Mouse (Mus musculus) brown adipose tissue, adult 24 weeks (tissue): Measurements from ENCODE around the gene Zfp949. TPM values are rescaled to one million over a fixed set of nuclear protein-coding genes. Genes with fewer than 3 reads are reported as not detected.
"Not testable (repeated sequence)": the region's sequence is repeated elsewhere in the genome, so short reads cannot be mapped to it uniquely, and the experiment has no call there.

Experiments used
- H3K27ac ChIP-seq: fragments of 200-500 bp; replicated peaks from 2 replicates; pipeline ENCODE4 v1.5.1; 2012; ENCODE audit warnings: low read depth, mild to moderate bottlenecking, low read length
- H3K4me1 ChIP-seq: fragments of 200-500 bp; 2 replicates; pipeline ENCODE4 v1.6.1; 2012; ENCODE audit warnings: low read length, mixed read lengths; ENCODE audit not compliant: control insufficient read depth, insufficient read depth, insufficient read length
- H3K4me3 ChIP-seq: fragments of 200-500 bp; 2 replicates; pipeline ENCODE4 v1.5.1; 2012; ENCODE audit warnings: low read depth, mild to moderate bottlenecking, low read length, moderate library complexity; ENCODE audit not compliant: insufficient read depth
- polyA plus RNA-seq: library from polyadenylated mRNA; stranded (reverse); fragments of >200 nt; gene quantifications from 2 replicates; pipeline ENCODE4 v1.2.4, GENCODE M21; 2012; ENCODE audit not compliant: missing spikeins, insufficient read depth, insufficient read length

The Zfp949 gene
- polyA plus RNA-seq, 1 experiment, result 3.9 TPM

DNA sequence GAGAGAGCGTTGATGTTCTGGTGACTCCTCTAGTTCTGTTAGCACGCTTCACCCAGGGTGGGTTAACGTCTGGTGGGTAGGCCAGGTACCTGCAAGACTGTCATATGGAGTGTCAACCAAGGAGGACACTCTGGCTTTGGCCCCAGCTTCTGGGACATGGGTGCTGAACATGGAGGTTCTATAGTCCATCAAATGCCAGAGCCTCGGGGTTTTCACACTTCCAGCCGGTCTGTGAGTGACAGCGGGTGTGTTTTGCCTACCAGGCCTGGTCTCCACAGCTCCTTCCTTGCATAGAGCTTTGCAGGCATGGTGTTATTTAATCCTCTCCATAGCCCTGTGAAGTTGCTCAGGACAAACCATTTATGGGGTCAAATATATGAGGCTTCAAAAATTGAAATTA lies 22.5 kb upstream of the Zfp949 start:
- H3K27ac ChIP-seq, result no peak overlapping the region
- no peaks in the 10 kb centered on the region for H3K4me1 ChIP-seq
- no peak overlapping the region for H3K4me3 ChIP-seq

GRCm38 (mm10) chr9:88527956-88528355 lies 19.9 kb upstream of the Zfp949 start:
- Histone ChIP-seq H3K27ac (no peak overlapping the region), H3K4me3 (no peak overlapping the region), H3K4me1 (no peaks in the 10 kb centered on the region)

DNA sequence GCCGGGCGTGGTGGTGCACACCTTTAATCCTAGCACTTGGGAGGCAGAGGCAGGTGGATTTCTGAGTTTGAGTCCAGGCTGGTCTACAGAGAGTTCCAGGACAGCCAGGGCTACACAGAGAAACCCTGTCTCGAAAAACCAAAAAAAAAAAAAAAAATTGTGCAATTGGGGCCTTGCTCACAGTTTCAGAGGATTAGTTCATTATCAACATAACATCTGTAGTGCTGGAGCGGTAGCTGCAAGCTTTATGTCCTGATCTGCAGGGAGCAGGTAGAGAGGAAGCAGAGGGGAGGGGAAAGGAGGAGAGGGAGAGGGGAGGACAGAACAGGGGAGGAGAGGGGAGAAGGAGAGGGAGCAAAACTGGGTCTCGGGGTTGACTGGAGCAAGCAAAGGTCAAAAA lies 19.1 kb upstream of the Zfp949 start:
- Histone ChIP-seq H3K4me3 (no peak overlapping the region), H3K27ac (no peak overlapping the region), H3K4me1 (no peaks in the 10 kb centered on the region)

- no peak overlapping the region for H3K4me3 ChIP-seq
- peak overlapping the region; percentile 56; the same call in 1 of the 2 replicates for H3K27ac ChIP-seq
- no peaks in the 10 kb centered on the region for H3K4me1 ChIP-seq
Observed at GRCm38 (mm10) chr9:88529571-88529970, 18.2 kb upstream of the Zfp949 start.

DNA sequence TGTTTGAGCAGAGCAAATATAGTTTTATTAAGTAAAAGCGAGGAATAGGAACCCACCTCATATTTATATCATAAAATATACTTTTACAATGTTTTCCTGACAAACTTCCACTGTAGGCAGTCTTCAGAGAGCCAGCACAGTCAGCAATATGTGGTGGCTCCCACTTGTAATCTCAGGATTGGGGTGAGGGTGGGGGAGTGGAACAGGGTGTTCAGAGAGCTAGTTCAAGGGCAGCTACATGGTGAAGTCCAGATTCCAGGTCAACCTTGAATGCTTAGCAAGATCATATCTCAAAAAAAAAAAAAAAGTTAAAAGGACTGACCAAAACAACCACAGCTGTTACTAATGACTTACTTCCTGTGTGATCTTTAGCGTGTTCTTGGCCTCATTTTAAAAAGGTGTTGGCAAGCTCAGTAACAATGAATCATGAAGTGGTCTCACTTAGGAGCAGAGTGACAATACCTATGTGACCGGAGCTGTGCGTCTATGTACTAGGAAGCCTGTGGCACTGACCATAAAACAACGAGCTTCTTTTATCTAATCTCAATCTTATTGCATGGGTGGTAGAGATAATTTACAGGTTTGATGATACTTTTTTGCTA lies 17.7 kb upstream of the Zfp949 start:
- no peaks in the 10 kb centered on the region for H3K4me1 ChIP-seq
- H3K4me3 ChIP-seq, result no peak overlapping the region
- no peak overlapping the region for H3K27ac ChIP-seq

- H3K4me3 ChIP-seq, result no peak overlapping the region
- no peak overlapping the region for H3K27ac ChIP-seq
- no peaks in the 10 kb centered on the region for H3K4me1 ChIP-seq
Observed at GRCm38 (mm10) chr9:88534093-88534492, 13.7 kb upstream of the Zfp949 start.

DNA sequence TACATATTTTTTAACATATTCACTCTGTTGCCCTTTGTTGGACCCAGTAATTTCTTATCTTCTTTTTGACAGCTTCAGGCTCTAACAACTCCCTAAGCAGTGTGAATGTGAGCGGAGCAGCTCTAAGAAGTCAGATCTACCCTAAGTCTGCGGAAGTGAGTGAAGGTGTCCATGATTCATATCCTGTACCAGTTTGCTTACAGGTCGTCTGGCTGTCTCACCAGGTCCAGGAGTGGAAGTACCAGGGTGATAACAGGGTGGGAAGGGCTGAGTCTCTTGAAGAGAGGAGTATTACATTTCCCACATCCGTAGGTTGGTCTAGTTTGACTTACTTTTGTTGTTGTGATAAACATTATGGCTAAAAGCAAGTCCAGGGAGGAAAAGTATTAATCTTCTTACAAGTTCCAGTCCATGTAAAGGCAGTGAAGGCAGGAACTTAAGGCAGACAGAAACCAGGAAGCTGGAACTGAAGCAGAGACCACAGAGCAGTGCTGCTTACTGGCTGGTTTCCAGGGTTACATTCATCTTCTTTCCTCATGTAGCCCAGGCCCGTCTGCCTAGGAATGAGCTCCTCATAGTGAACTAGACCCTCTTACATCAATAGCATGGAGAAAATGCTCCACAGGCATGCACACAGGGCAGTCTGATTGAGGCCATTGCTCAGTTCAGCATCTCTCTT lies 8.1 kb upstream of the Zfp949 start:
- Histone ChIP-seq H3K4me1 (no peaks in the 10 kb centered on the region), H3K27ac (no peak overlapping the region), H3K4me3 (no peak overlapping the region)

- Histone ChIP-seq H3K4me3 (no peak overlapping the region), H3K4me1 (no peaks in the 10 kb centered on the region), H3K27ac (no peak overlapping the region)
Observed at GRCm38 (mm10) chr9:88542816-88543215, 5.0 kb upstream of the Zfp949 start.

DNA sequence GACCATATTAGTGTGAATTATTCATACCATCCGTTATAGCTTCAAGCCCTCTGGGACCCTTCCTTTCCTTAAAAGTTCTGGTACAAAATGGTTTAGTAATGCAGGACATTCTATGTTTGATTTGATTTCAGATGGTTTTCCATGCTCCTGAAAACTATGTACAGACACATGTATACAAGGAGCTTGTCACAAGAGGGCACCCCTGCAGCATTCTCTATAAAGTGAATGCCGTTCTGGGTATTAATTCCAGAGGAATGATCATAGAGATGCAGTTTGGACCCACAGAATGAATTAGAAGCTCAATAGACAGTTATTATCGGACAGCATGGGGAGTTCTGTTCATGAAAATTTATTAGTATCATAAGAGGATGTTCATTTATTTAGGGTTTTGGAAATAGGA lies 2.3 kb upstream of the Zfp949 start:
- Histone ChIP-seq H3K27ac (no peak overlapping the region), H3K4me3 (no peak overlapping the region), H3K4me1 (peaks cover 4% of the 10 kb centered on the region; the same call in 1 of the 2 replicates)

- Histone ChIP-seq H3K27ac (no peak overlapping the region), H3K4me3 (no peak overlapping the region), H3K4me1 (peaks cover 4% of the 10 kb centered on the region; the same call in 1 of the 2 replicates)
Observed at GRCm38 (mm10) chr9:88546166-88546565, 1.7 kb upstream of the Zfp949 start.

- Histone ChIP-seq H3K4me3 (no peak overlapping the region), H3K27ac (no peak overlapping the region), H3K4me1 (peaks cover 4% of the 10 kb centered on the region; the same call in 1 of the 2 replicates)
Observed at GRCm38 (mm10) chr9:88546657-88547056, 1.2 kb upstream of the Zfp949 start.

DNA sequence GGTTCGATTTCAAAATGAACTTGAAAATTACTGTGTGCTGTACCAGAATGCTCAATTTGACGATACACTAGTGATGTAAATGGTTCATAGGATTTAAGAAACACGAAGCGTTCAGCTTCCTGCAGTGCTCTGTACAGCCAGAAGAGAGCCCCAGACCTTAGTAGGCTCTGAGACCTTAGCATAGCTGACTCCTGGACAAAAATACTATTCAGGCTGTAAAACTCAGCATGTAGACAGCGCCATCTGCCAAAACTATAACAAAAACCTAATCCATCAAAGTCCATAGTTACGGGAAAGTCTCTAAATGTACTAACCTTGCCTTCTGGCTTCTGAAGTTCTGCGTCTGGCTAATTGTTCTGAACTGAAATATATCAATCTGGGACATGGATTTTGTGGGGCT lies 550 bp upstream of the Zfp949 start:
- peaks cover 4% of the 10 kb centered on the region; the same call in 1 of the 2 replicates for H3K4me1 ChIP-seq
- H3K4me3 ChIP-seq, result peak overlapping the region; percentile 27
- H3K27ac ChIP-seq, result no peak overlapping the region

GRCm38 (mm10) chr9:88548614-88548945 lies 760 bp downstream of the Zfp949 start:
- H3K27ac ChIP-seq, result no peak overlapping the region
- H3K4me1 ChIP-seq, result peaks cover 4% of the 10 kb centered on the region; the same call in 1 of the 2 replicates
- peak overlapping the region; percentile 78 for H3K4me3 ChIP-seq

DNA sequence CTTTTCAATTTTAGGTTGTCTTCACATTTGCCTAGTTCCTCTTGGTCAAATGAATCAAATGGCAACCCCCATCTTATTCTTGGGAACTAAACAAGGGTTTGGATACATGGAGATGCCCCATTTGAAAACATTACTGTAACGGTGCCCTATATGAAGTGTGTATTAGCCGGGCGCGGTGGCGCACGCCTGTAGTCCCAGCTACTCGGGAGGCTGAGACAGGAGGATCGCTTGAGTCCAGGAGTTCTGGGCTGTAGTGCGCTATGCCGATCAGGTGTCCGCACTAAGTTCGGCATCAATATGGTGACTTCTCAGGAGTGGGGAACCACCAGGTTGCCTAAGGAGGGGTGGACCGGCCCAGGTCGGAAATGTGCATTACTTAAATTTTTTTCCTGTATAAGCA lies 5.3 kb downstream of the Zfp949 start:
- Histone ChIP-seq H3K4me3 (no peak overlapping the region), H3K4me1 (peaks cover 4% of the 10 kb centered on the region; the same call in 1 of the 2 replicates), H3K27ac (no peak overlapping the region)

DNA sequence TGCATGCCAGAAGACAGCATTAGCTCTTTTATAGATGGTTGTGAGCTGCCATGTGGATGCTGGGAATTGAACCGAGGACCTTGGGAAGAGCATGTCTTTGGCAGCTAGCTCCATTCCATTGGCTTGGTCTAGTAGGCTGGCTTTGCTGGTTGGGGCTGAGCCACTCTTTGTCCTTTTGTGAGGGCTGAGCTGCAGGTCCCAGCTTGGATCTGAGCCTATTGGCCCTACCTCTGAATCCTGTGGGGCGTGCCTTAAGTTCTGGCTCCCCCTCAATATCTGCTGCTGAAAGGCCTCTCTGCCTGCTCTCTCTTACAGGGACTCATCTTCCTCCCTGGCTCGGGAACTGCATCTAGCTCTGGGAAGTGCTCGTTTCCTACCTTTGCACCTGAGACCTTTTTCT lies 10.3 kb downstream of the Zfp949 start:
- no peaks in the 10 kb centered on the region for H3K4me1 ChIP-seq
- no peak overlapping the region for H3K4me3 ChIP-seq
- H3K27ac ChIP-seq, result no peak overlapping the region

DNA sequence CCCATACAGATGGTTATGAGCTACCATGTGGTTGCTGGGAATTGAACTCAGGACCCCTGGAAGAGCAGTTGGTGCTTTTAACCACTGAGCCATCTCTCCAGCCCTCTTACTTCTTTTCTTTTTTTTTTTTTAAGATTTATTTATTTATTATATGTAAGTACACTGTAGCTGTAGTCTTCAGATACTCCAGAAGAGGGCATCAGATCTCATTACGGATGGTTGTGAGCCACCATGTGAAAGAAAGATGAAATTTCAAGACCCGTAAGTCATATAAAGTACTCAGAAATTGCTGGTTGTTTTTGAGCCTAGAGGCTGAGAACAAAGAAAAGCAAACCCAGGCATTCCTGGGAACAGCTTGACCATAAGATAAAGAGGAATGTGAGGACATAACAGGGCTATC lies 13.7 kb downstream of the Zfp949 start:
- not testable (repeated sequence) for H3K4me1 ChIP-seq, H3K4me3 ChIP-seq, H3K27ac ChIP-seq
